Mouse (Mus musculus) CH12.LX (cell line): Measurements from ENCODE around the gene Ptpn14. TPM values are rescaled to one million over a fixed set of nuclear protein-coding genes. Genes with fewer than 3 reads are reported as not detected.

Experiments used
- DNase-seq: peaks from one replicate; pipeline ENCODE4 v3.0.0-alpha.2; 2013; ENCODE audit errors: extremely low read depth
- H3K27ac ChIP-seq: 2 replicates; pipeline ENCODE4 v1.5.1; 2012; ENCODE audit warnings: low read depth, mild to moderate bottlenecking, control low read depth, moderate library complexity; ENCODE audit not compliant: insufficient read depth
- H3K27me3 ChIP-seq: replicated peaks from 2 replicates; pipeline ENCODE3; 2012; ENCODE audit warnings: inconsistent platforms
- H3K36me3 ChIP-seq, 2 experiments: replicated peaks in 1 of 2; 2 replicates each; pipeline versions ENCODE3 to v1.6.1; 2012; ENCODE audit warnings: inconsistent platforms in 1 of 2, low read length in 1 of 2, mild to moderate bottlenecking in 1 of 2, mixed read lengths in 1 of 2, moderate library complexity in 1 of 2; ENCODE audit not compliant: control insufficient read depth in 1 of 2, insufficient read depth in 1 of 2
- H3K4me1 ChIP-seq, 2 experiments: 2 replicates each; pipeline ENCODE4 v1.6.1; 2012; ENCODE audit warnings: inconsistent platforms in 1 of 2, moderate library complexity in 1 of 2; ENCODE audit not compliant: insufficient read depth in 2 of 2, control insufficient read depth in 1 of 2
- H3K4me2 ChIP-seq: 2 replicates; pipeline ENCODE4 v1.6.1; 2012; ENCODE audit warnings: low read depth, mild to moderate bottlenecking, control low read depth; ENCODE audit not compliant: poor library complexity, insufficient read depth, severe bottlenecking
- H3K4me3 ChIP-seq, 3 experiments: fragments of 150-350 bp in 1 of 3; sonication (generic) in 1 of 3; replicated peaks in 1 of 3; 2 replicates each; pipeline versions ENCODE3 to v1.5.1; 2011 to 2012; ENCODE audit warnings: low read depth in 2 of 3, low read length in 2 of 3, mild to moderate bottlenecking in 2 of 3, moderate library complexity in 2 of 3, control low read depth in 1 of 3, improper control_type of control experiment in 1 of 3, inconsistent platforms in 1 of 3, mixed read lengths in 1 of 3; ENCODE audit not compliant: poor library complexity in 1 of 3
- H3K79me2 ChIP-seq: replicated peaks from 2 replicates; pipeline ENCODE4 v1.6.1; 2012; ENCODE audit warnings: mild to moderate bottlenecking, moderate library complexity; ENCODE audit not compliant: control insufficient read depth, poor library complexity, insufficient read depth, severe bottlenecking; ENCODE audit errors: extremely low read depth
- H3K9ac ChIP-seq: 2 replicates; pipeline ENCODE4 v1.6.1; 2012; ENCODE audit warnings: low read depth, mild to moderate bottlenecking, control low read depth, moderate library complexity; ENCODE audit not compliant: insufficient read depth
- H3K9me3 ChIP-seq: replicated peaks from 2 replicates; pipeline ENCODE3; 2012; ENCODE audit warnings: low read length, inconsistent platforms, mixed read lengths
- BHLHE40 ChIP-seq: IDR thresholded peaks from 2 replicates; pipeline ENCODE4 v1.6.1; 2011; ENCODE audit warnings: mild to moderate bottlenecking, low read depth, low read length, improper control_type of control experiment
- CHD1 ChIP-seq: IDR thresholded peaks from 2 replicates; pipeline ENCODE4 v1.6.1; 2012; ENCODE audit warnings: low read depth, low read length, improper control_type of control experiment, inconsistent platforms
- CTCF ChIP-seq, 2 experiments: IDR thresholded peaks in 1 of 2; conservative IDR thresholded peaks in 1 of 2; 2 replicates each; pipeline ENCODE4 v1.5.1; 2011 to 2012; ENCODE audit warnings: low read depth in 2 of 2, low read length in 2 of 2, improper control_type of control experiment in 1 of 2, inconsistent platforms in 1 of 2, mild to moderate bottlenecking in 1 of 2, moderate library complexity in 1 of 2
- E2F4 ChIP-seq: IDR thresholded peaks from 2 replicates; pipeline ENCODE4 v1.6.1; 2011; ENCODE audit warnings: low read depth, low read length, improper control_type of control experiment; ENCODE audit not compliant: insufficient replicate concordance
- ELF1 ChIP-seq: IDR thresholded peaks from 2 replicates; pipeline ENCODE4 v1.6.1; 2014; ENCODE audit warnings: low read depth, mild to moderate bottlenecking, inconsistent platforms, low read length, improper control_type of control experiment
- ETS1 ChIP-seq: conservative IDR thresholded peaks from 2 replicates; pipeline ENCODE4 v1.6.1; 2012; ENCODE audit warnings: low read depth, mild to moderate bottlenecking, inconsistent platforms, low read length, improper control_type of control experiment, moderate library complexity
- GABPA ChIP-seq: IDR thresholded peaks from 2 replicates; pipeline ENCODE4 v1.6.1; 2012; ENCODE audit warnings: low read depth, low read length, improper control_type of control experiment, inconsistent platforms; ENCODE audit not compliant: insufficient replicate concordance
- JUN ChIP-seq: IDR thresholded peaks from 2 replicates; pipeline ENCODE4 v1.6.1; 2011; ENCODE audit warnings: low read depth, mild to moderate bottlenecking, low read length, improper control_type of control experiment, moderate library complexity; ENCODE audit not compliant: insufficient read depth
- JUND ChIP-seq: conservative IDR thresholded peaks from 2 replicates; pipeline ENCODE4 v1.6.1; 2011; ENCODE audit warnings: low read depth, low read length, improper control_type of control experiment
- KAT2A ChIP-seq: IDR thresholded peaks from 2 replicates; pipeline ENCODE4 v1.6.1; 2012; ENCODE audit warnings: low read length, improper control_type of control experiment, inconsistent platforms; ENCODE audit not compliant: insufficient replicate concordance
- MAFK ChIP-seq: IDR thresholded peaks from 2 replicates; pipeline ENCODE4 v1.6.1; 2011; ENCODE audit warnings: low read length, improper control_type of control experiment; ENCODE audit not compliant: insufficient replicate concordance
- MAZ ChIP-seq: IDR thresholded peaks from 2 replicates; pipeline ENCODE4 v1.6.1; 2012; ENCODE audit warnings: low read depth, mild to moderate bottlenecking, inconsistent platforms, low read length, improper control_type of control experiment, moderate library complexity
- MEF2A ChIP-seq: IDR thresholded peaks from 2 replicates; pipeline ENCODE4 v1.6.1; 2014; ENCODE audit warnings: low read depth, mild to moderate bottlenecking, inconsistent platforms, low read length, improper control_type of control experiment, borderline replicate concordance
- MXI1 ChIP-seq: IDR thresholded peaks from 2 replicates; pipeline ENCODE4 v1.6.1; 2011; ENCODE audit warnings: mild to moderate bottlenecking, low read depth, low read length, improper control_type of control experiment
- MYC ChIP-seq: IDR thresholded peaks from 2 replicates; pipeline ENCODE4 v1.6.1; 2011; ENCODE audit warnings: low read depth, mild to moderate bottlenecking, improper control_type of control experiment, low read length
- NRF1 ChIP-seq: IDR thresholded peaks from 2 replicates; pipeline ENCODE4 v1.6.1; 2014; ENCODE audit warnings: low read depth, mild to moderate bottlenecking, inconsistent platforms, low read length, improper control_type of control experiment, moderate library complexity
- PAX5 ChIP-seq: IDR thresholded peaks from 2 replicates; pipeline ENCODE4 v1.6.1; 2012; ENCODE audit warnings: low read length, inconsistent platforms, mixed read lengths
- POLR2A ChIP-seq: IDR thresholded peaks from 2 replicates; pipeline ENCODE4 v1.6.1; 2011; ENCODE audit warnings: low read depth, mild to moderate bottlenecking, improper control_type of control experiment, low read length
- RAD21 ChIP-seq: IDR thresholded peaks from 2 replicates; pipeline ENCODE4 v1.6.1; 2011; ENCODE audit warnings: low read depth, mild to moderate bottlenecking, low read length, improper control_type of control experiment, moderate library complexity
- RCOR1 ChIP-seq: conservative IDR thresholded peaks from 2 replicates; pipeline ENCODE4 v1.6.1; 2012; ENCODE audit warnings: low read depth, mild to moderate bottlenecking, inconsistent platforms, low read length, improper control_type of control experiment
- SMC3 ChIP-seq: IDR thresholded peaks from 2 replicates; pipeline ENCODE4 v1.6.1; 2011; ENCODE audit warnings: low read depth, low read length, improper control_type of control experiment
- TBP ChIP-seq: conservative IDR thresholded peaks from 2 replicates; pipeline ENCODE4 v1.6.1; 2011; ENCODE audit warnings: low read depth, low read length, improper control_type of control experiment
- TCF12 ChIP-seq: IDR thresholded peaks from 2 replicates; pipeline ENCODE4 v1.6.1; 2014; ENCODE audit warnings: low read depth, mild to moderate bottlenecking, inconsistent platforms, low read length, improper control_type of control experiment
- UBTF ChIP-seq: IDR thresholded peaks from 2 replicates; pipeline ENCODE4 v1.6.1; 2012; ENCODE audit warnings: low read depth, mild to moderate bottlenecking, inconsistent platforms, low read length, improper control_type of control experiment, moderate library complexity
- ZC3H11A ChIP-seq: IDR thresholded peaks from 2 replicates; pipeline ENCODE4 v1.6.1; 2012; ENCODE audit warnings: low read depth, mild to moderate bottlenecking, inconsistent platforms, low read length, improper control_type of control experiment
- ZMIZ1 ChIP-seq: IDR thresholded peaks from 2 replicates; pipeline ENCODE4 v1.6.1; 2012; ENCODE audit warnings: low read depth, mild to moderate bottlenecking, inconsistent platforms, low read length, improper control_type of control experiment
- ZNF384 ChIP-seq: IDR thresholded peaks from 2 replicates; pipeline ENCODE4 v1.6.1; 2012; ENCODE audit warnings: low read depth, low read length, improper control_type of control experiment, inconsistent platforms
- dilution Hi-C: fragments of 300-500 bp; cut with MboI; formaldehyde crosslinking; loops from 2 replicates; pipeline ENCODE4 v1.14.3; 2020; ENCODE audit warnings: low sequenced_read_pairs; ENCODE audit not compliant: extremely low pct_unique_long_range_greater_than_20kb, extremely low pct_ligation_motif_present
- in situ Hi-C: fragments of 300-500 bp; cut with MboI; formaldehyde crosslinking; loops from 3 replicates; pipeline ENCODE4 v1.14.3; 2019; ENCODE audit warnings: low sequenced_read_pairs, low pct_ligation_motif_present, low pct_unique_long_range_greater_than_20kb, mixed read lengths
- polyA plus RNA-seq: library from polyadenylated mRNA; unstranded; fragments of >175 nt; gene quantifications from 2 replicates; pipeline ENCODE4 v1.2.1, GENCODE M21; 2012; ENCODE audit warnings: low read depth; ENCODE audit not compliant: insufficient read length
- total RNA-seq, 2 experiments: library from RNA; depleted of rRNA; stranded (reverse); fragments of 300-350 nt in 1 of 2; fragments of >200 nt in 1 of 2; gene quantifications; 2 replicates each; pipeline ENCODE4 v1.2.3; 2012 to 2014

Ptpn14 gene
- total and polyA plus RNA-seq, 3 experiments = under 0.01 to 0.10 TPM; not detected in 1

GRCm38 (mm10) chr1:189781721-189782345 is 53.8 kb downstream of the Ptpn14 start:
- Histone ChIP-seq H3K9ac (no peak overlapping the region), H3K27me3 (no peaks in the 10 kb centered on the region), H3K9me3 (no peaks in the 10 kb centered on the region), H3K36me3 (no peaks in the 10 kb centered on the region), H3K4me1 (peaks cover 3 to 15% of the 10 kb centered on the region in 2 experiments; a peak in 3 of 4 replicates), H3K27ac (no peak overlapping the region), H3K79me2 (no peaks in the 10 kb centered on the region), H3K4me2 (no peak overlapping the region), H3K4me3 (no peak overlapping the region)
- in situ Hi-C loops (no loop called here), dilution Hi-C loops (no loop called here)
- DNase-seq = no peak
- TF ChIP-seq MAZ = no peak
- TF ChIP-seq UBTF = no peak
- no peak for TF ChIP-seq TBP
- no peak for TF ChIP-seq TCF12
- TF ChIP-seq ELF1 = no peak

GRCm38 (mm10) chr1:189782709-189783108 is 54.6 kb downstream of the Ptpn14 start:
- H3K4me1 ChIP-seq = peaks cover 3 to 19% of the 10 kb centered on the region in 2 experiments; a peak in 3 of 4 replicates
- in situ Hi-C loops = no loop called here

GRCm38 (mm10) chr1:189784503-189784902 is 56.4 kb downstream of the Ptpn14 start:
- no peaks in the 10 kb centered on the region for H3K36me3 ChIP-seq
- H3K4me3 ChIP-seq = no peak overlapping the region
- no peak overlapping the region for H3K4me2 ChIP-seq
- DNase-seq = no peak
- H3K9ac ChIP-seq = no peak overlapping the region
- H3K9me3 ChIP-seq = no peaks in the 10 kb centered on the region
- H3K79me2 ChIP-seq = no peaks in the 10 kb centered on the region
- dilution Hi-C loops (no loop called here), in situ Hi-C loops (no loop called here)
- no peaks in the 10 kb centered on the region for H3K27me3 ChIP-seq
- H3K27ac ChIP-seq = no peak overlapping the region
- peaks cover 3 to 19% of the 10 kb centered on the region in 2 experiments; a peak in 3 of 4 replicates for H3K4me1 ChIP-seq
- TF ChIP-seq CTCF (conservative IDR thresholded peaks at IDR 0.05 in 1 of 2, IDR thresholded peaks at IDR 0.05 in 1 of 2; ENCODE audit: low read depth in 2 of 2, low read length in 2 of 2) (no peak), MXI1 (no peak), JUND (no peak), CHD1 (no peak), ETS1 (no peak), ZC3H11A (no peak), RAD21 (no peak), UBTF (no peak), ZNF384 (no peak), ZMIZ1 (no peak), GABPA (no peak), TBP (no peak), KAT2A (no peak), MEF2A (no peak), PAX5 (no peak), BHLHE40 (no peak), POLR2A (no peak), JUN (no peak), MAFK (no peak)

More at GRCm38 (mm10) chr1:189782709-189783108, 54.6 kb downstream of the Ptpn14 start:
- no peak overlapping the region for H3K27ac ChIP-seq
- no peak overlapping the region for H3K4me2 ChIP-seq
- no peak overlapping the region for H3K9ac ChIP-seq
- no peaks in the 10 kb centered on the region for H3K9me3 ChIP-seq
- no peaks in the 10 kb centered on the region for H3K27me3 ChIP-seq
- no peak for DNase-seq
- H3K36me3 ChIP-seq = no peaks in the 10 kb centered on the region
- no peaks in the 10 kb centered on the region for H3K79me2 ChIP-seq
- TF ChIP-seq ZNF384 (no peak), ZC3H11A (no peak), SMC3 (no peak), CHD1 (no peak), RCOR1 (no peak), E2F4 (no peak), MAZ (no peak), NRF1 (no peak), MYC (no peak)
- TF ChIP-seq, all 38 proteins: peak for 0
- dilution Hi-C loops = no loop called here
- no peak overlapping the region for H3K4me3 ChIP-seq
